In the genomic region with DNA sequence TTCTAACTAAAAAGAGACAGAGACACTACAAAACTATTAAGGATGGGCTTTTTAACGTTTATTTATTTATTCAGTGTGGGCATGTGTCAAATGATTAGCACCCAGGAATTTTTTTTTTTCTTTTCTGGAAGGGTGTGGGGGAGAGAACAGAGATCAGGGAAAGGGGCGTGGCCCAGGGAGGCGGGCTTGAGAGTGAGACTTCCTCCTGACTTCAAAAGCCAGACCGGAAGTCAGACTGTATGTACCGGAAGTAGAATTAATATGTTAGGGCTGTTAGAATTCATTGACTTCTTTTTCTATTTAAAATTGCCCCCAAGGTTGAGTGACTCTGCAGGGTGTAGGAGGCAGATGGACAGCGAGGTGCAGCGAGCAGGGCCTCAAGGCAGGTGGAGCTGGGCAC, we compare ENCODE assay signal across 13 mouse cellular contexts. TPM values are rescaled to one million over a fixed set of nuclear protein-coding genes. Genes with fewer than 3 reads are reported as not detected.
DNase-seq lines count a peak whose midpoint lies in the region; ATAC-seq lines count a peak whose summit lies in the region.
"Had no signal": no experiment of that assay in that cellular context is flagged by ENCODE, and none has a peak within 500 bp of the region (broad histone marks: within the 10 kb centered on the region; RNA-seq: fewer than 3 reads in every experiment).

No protein-coding gene starts in this region.

- no peaks in the 10 kb centered on the region for H3K9me3 ChIP-seq in kidney, embryonic 15.5 days (replicated peaks)
- H3K9me3 ChIP-seq: heart, embryonic 10.5 days; limb, embryonic 10.5 days had no signal

- no peaks in the 10 kb centered on the region for H3K27me3 ChIP-seq in kidney, embryonic 15.5 days

- H3K36me3 ChIP-seq in kidney, embryonic 15.5 days, result no peaks in the 10 kb centered on the region
- H3K36me3 ChIP-seq: heart, embryonic 10.5 days; limb, embryonic 10.5 days had no signal

- H3K4me1 ChIP-seq in kidney, embryonic 15.5 days, result peaks cover 12% of the 10 kb centered on the region; the same call in 1 of the 2 replicates

- H3K4me3 ChIP-seq in kidney, embryonic 15.5 days (replicated peaks), result no peak overlapping the region
- H3K4me3 ChIP-seq: heart, embryonic 10.5 days; limb, embryonic 10.5 days had no signal

- no peak overlapping the region for H3K9ac ChIP-seq in kidney, embryonic 15.5 days

- ATAC-seq in inflammation-experienced regulatory T-cells, adult 6 months, result peak; percentile 26
- no peak for ATAC-seq in kidney, embryonic 15.5 days (replicated peaks; ENCODE audit: low FRiP score)

- H3K4me2 ChIP-seq in kidney, embryonic 15.5 days, result no peak overlapping the region

- peak; percentile 11 for DNase-seq in 3T3-L1 (ENCODE audit: low read depth, low spot score)
- DNase-seq in CD4-positive, CD25-positive, alpha-beta regulatory T cell, adult 2 months (ENCODE audit: low read depth, low spot score), result peak; percentile 85
- peak; percentile 58 for DNase-seq in testis, postnatal 10 days (ENCODE audit: low spot score)
- no peak for DNase-seq in urinary bladder, postnatal 36 days (ENCODE audit: low spot score in 2 of 2)
- DNase-seq in urinary bladder, adult 18-20 months (ENCODE audit: low spot score in 2 of 2), result no peak
- DNase-seq: adrenal gland, postnatal 25 days; cerebellum, adult 18-20 months; kidney, adult 8-10 months had no signal

- 62% methylated on average over 7 of the region's 7 CpGs for WGBS in kidney, embryonic 15.5 days

- no peak overlapping the region for H3K27ac ChIP-seq in kidney, embryonic 15.5 days
- H3K27ac ChIP-seq: heart, embryonic 10.5 days; limb, embryonic 10.5 days had no signal

RNA-seq across cellular contexts. Expression of gene Gm1043, which starts 37.2 kb away (rescaled TPM):
- polyA plus RNA-seq in inflammation-experienced regulatory T-cells, adult 6 months (2017; shearing (Covaris generic)), result 1 to 10 TPM in 2 of 3 experiments, under 1 TPM in 1; 0.30 to 2.4 (median 2.2) TPM
- not detected in 2 replicates for polyA plus RNA-seq in kidney, embryonic 15.5 days (2015; fragmentation: Nextera tagmentation; extraction: Ambion mirVana)
- polyA plus RNA-seq: heart, embryonic 10.5 days; limb, embryonic 10.5 days; liver, embryonic 16.5 days had no signal

RNA-seq across cellular contexts. Expression of gene Wfs1, which starts 59.0 kb away (rescaled TPM):
- polyA plus RNA-seq in inflammation-experienced regulatory T-cells, adult 6 months (2017; shearing (Covaris generic)), result 1 to 10 TPM in 2 of 3 experiments, under 1 TPM in 1; 0.68 to 1.5 (median 1.2) TPM
- polyA plus RNA-seq in kidney, embryonic 15.5 days (2015; fragmentation: Nextera tagmentation; extraction: Ambion mirVana), result 18.3 and 19.5 TPM in 2 replicates

Comparison
In these comparisons a context has a peak if more than half of its experiments do, and no peak if none do; other contexts are left out.
1. DNase-seq: peak in 3T3-L1 (single experiment), CD4-positive, CD25-positive, alpha-beta regulatory T cell, adult 2 months (single experiment) and testis, postnatal 10 days (single experiment); none in urinary bladder, postnatal 36 days (0 of 2) and urinary bladder, adult 18-20 months (0 of 2).